Mouse (Mus musculus) retina, embryonic 14.5 days (tissue): ENCODE data around the gene Znrf3.

Experiments
- DNase-seq: peaks from one replicate; pipeline ENCODE4 v3.0.0-alpha.2; 2015; ENCODE audit warnings: low spot score

Gene Znrf3

DNA sequence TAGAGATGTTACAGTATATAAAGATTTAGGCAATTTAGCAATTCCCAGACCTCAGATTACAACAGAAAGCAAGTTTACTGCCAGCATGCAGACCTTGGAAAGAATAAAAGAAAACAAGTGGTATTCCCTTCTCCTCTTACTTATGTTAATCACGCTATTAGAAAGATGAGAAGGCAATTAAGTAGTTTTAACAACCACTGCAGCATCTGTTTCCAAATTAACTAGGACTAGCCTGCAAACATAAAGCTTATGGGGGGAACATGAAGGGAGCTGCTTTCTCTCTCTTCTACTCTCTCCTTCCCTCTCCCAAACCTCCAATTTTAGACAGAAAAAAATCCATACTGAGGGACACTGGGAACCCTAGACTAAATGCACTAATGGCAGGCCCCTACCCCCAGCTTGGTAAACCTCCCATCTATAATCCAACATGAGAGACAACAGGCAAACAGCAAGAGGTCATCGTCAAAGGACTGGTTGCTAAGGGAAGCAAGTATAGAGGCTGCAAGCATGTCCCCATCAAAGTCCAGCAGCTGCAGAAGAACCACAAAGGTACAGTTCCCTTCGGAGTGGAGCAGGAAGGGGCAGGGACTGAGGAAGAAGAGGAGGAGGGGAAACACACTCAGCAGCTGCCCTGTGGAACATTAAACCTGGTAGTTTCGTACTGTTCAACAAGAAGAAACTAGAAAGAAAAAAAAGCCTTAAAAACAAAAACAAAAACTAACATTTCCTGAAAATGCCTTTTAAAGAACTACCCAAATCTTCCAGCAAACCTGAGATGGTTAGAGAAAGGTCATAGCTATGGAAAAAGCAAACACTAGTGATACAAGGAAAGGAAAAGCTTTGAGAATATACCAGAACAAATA is 53.4 kb downstream of the Znrf3 start:
- DNase-seq = no peak

DNA sequence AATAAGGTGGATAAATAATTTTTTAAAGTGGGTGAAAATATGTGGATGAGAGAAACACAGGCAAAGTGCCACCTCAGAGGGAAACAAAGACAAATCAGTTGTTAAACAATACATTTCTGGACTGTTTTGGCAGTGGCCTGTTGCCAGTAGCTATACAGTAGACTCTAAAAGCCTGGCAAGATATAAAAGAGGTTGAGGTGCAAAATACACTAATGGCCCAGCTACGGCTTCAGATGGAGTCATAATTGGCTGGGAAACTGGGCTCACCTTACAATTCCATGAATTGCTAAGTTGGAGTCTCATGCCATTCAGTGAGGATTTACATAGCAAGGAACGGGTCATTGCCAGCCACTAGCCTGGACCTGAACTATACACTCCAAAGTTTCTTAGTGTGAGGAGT is 62.0 kb downstream of the Znrf3 start:
- DNase-seq = no peak

- no peak for DNase-seq
These were observed 63.4 kb downstream of the Znrf3 start for GRCm38 (mm10) chr11:5381226-5381625.

- DNase-seq = no peak
These were observed 64.4 kb downstream of the Znrf3 start for GRCm38 (mm10) chr11:5380275-5380674.

GRCm38 (mm10) chr11:5369176-5369575 is 75.5 kb downstream of the Znrf3 start:
- DNase-seq = no peak

- DNase-seq = no peak
These were observed 76.2 kb downstream of the Znrf3 start for GRCm38 (mm10) chr11:5368492-5368891.

DNA sequence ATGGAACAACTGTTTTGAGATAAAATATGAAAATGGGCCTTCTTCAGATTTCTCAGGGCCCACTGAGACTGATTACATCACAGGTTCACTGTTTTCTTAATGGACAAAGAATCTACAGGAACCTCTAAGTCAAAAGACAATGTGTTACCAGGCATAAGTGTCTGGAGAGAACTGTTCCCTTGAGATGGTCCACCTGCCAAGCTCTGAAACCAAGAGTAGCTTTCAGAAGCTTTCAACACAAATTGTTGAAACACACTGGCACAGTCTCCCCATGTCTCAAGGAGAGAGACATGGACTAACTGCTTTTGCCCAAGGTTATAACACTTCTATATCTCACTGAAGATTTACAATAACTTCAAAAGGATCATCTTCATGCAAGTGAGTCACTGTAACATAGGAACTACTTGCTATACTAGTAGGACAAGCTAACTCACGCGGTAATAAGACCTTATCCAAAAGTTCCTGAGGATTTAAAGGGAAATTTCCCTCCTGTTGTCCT is 89.3 kb downstream of the Znrf3 start:
- DNase-seq = no peak

- no peak for DNase-seq
These were observed 89.9 kb downstream of the Znrf3 start for GRCm38 (mm10) chr11:5354753-5355152.

DNA sequence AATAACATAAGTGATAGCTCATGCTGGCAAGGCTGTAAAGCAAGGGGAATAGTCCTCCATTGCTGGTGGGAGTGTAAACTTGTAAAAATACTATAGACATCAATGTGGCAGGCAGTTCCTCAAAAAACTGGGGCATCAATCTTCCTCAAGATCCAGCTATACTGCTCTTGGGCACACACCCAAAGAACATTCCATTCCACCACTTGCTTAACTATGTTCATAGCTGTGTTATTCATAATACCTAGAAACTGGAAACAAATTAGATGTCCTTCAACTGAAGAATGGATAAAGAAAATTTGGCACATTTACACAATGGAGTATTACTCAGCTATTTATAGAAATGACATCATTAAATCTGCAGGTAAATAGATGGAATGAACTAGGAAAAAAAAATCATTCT is 91.6 kb downstream of the Znrf3 start:
- DNase-seq = no peak

DNA sequence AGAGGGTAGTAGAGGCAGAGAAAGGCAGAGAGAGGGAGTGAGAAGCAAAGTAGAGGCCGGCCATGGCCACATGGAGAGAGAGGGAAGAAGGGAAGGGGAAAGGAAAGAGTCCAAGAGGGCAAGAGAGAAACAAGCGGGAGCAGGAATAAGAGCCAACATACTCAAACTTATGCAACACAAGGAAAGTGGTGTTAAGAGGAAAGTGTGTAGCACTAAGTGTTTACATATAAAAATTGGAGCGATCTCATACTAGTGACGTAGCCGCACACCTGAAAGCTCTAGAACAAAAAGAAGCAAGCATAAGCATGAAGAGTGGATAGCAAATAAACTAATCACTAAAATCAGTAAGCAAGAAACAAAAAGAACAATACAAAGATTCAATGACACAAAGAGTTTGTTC is 95.2 kb downstream of the Znrf3 start:
- no peak for DNase-seq

- DNase-seq = no peak
These were observed 97.6 kb downstream of the Znrf3 start for GRCm38 (mm10) chr11:5346845-5347640.

DNA sequence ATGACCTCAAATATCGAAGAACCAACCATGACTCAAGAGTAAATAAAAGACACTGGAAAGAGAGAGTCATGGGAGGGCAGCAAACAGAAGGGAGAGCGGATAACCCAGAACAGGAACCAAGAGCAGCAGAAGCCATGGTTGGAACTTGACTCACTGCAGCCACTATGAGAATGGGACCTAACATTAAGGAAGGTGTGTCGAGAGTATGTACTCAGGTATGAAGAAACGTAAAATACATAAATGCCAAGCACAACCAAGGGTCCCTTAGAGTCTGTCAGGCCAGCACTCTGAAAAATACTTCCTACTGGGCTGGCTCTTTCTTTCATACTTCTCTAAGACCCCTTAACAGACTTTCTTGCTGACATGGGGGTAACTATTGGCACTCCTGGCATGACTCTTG is 100.9 kb downstream of the Znrf3 start:
- DNase-seq = no peak

GRCm38 (mm10) chr11:5339732-5340131 is 104.9 kb downstream of the Znrf3 start:
- DNase-seq = no peak

- DNase-seq = no peak
These were observed 107.8 kb downstream of the Znrf3 start for GRCm38 (mm10) chr11:5336852-5337251.

DNA sequence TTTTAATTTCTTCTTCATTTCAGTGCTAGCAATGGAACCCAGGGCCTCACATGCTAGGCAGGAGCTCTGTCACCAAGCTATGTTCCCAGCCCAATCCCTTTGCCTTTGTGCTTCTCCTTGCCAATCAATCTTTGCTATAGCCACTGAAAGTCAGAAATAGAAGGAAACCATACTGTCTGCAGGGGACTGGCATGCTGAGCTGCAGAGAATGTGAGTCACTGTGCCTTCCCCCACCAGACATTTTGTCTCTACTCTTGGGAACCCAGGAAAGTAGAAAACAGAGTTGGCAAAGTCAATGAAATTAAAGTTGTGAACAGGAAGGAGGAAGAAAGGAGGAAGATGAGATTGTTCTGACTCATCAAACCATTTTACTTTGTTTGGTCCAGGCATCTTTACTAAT is 108.4 kb downstream of the Znrf3 start:
- DNase-seq = no peak

DNA sequence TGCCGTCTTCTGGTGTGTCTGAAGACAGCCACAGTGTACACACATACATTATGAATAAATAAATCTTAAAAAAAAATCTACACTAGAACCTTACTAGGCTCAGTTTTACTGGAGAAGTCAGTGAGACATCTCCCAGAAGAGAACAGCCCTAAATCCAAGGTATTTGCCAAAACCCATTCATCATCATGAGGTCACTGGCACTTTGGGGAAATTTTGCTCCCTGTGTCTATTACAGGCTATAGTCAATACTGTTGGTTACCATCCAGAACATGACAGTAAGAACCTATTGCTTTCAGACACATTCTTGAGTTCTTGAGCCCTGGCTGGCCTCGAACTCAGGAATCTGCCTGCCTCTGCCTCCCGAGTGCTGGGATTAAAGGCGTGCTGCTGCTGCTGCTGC is 113.8 kb downstream of the Znrf3 start:
- no peak for DNase-seq

DNA sequence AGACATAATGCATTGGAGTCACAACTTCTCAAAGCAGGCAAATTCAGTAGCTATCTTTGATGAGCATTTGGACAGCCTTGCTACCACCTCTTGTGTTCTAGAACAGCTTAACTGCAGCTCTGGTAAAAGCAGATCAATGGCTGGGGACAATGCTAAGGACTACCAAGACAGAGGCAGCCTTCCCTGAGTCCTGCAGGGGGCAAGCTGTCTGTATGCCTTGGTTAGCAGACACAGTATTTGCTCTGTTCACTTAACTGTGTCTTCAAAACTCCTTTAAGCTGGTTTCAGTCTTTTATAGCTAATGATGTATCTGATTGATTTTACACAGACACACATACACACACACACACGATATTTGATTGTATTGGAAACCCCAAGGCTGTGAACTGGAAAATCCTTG is 117.0 kb downstream of the Znrf3 start:
- DNase-seq = no peak

DNA sequence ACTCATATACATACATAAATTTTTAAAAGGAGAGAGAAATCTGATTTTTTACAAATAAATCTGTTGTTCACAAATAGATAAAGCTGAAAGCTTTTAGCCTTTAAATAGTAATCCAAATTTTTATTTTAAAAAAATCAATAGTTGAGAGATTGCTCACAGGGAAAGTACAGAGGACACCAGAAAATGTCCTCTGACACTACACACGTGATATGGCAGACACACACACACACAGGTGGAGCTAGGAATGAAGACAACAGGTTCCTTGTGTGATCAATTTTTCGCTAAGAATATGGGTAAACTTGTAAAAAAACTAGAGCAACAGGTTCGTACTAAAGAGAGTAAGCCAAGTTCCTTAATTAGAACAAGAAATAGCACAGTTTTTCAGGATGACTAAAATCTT is 118.4 kb downstream of the Znrf3 start:
- no peak for DNase-seq

DNA sequence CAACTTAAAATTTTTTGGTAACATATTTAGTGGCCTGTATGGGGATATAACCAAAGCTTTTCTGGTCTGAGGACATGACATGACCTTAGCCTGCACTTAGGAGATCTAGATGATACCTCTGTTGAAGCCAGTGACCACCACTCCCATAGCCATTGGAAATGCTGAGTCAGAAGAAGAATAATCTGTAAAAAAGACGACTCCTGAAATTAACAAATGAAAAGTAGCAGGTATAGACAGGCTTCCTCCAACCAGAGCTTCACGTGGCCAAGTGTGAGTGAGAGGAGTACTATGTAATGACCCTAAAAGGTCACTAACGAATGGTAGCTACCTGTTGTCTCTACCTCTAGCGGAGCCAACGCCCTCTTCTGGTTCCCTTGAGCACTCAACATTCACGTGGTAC is 119.4 kb downstream of the Znrf3 start:
- no peak for DNase-seq

DNA sequence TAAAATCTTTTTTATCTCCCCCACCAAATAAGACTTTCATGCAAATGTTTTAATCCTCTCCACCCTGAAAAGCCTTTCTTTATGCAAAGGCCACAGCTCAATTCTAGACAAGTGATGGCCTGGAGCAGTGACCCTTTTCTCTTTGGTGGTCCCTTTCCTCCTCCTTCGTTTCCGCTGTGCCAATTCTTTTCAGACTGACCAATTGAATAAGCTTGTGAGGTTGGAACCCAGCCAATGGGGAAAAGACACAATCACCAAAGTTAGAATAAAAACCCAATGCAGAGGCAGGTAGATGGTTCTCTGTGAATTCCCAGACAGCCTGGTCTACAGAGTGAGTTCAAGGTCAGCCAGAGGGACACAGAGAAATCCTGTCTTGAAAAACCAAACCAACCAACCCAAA is 120.4 kb downstream of the Znrf3 start:
- no peak for DNase-seq

DNA sequence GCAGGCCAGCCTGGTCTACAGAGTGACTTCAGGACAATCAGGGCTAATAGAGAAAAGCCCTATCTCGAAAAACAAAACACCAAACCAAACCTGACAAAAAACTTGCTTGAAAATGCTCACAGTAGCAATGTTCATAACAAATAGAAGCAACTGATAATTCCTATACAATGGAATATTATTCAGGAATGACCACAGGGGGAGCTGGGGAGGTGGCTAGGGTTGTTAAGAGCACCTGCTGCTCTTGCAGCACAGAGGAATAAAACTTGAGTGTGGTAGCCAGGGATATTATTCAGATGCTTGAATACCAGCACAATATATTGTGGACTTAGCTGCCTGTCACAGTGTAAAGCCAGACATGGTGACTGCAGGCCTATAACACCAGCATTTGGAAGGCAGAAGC is 123.0 kb downstream of the Znrf3 start:
- DNase-seq = no peak

DNA sequence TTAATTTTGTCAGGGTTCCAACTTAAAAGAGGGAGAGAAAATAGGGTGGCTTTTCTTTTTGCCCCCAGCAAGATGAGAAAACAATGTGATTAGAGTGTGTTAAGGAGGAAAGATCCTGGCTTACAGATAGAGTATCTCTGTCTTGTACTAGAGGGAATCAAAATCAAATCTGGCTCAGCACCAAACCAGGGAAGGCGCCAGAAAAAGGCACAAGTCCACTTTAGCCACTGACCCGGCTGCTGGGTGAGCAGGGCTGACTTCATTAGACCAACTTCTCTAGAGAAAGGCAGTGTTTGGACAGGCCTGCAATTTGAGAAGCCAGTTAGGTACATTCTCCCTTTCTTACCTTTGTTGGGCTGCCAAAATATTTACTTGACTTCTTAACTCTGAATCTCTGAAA is 125.7 kb downstream of the Znrf3 start:
- DNase-seq = no peak
